Mouse (Mus musculus): ENCODE data around the gene Aplp2. TPM values are rescaled to one million over a fixed set of nuclear protein-coding genes. Genes with fewer than 3 reads are reported as not detected.

Gene Aplp2
- polyA plus RNA-seq (2012; rRNA removed) = 166 and 217 TPM in 2 replicates

GRCm38 (mm10) chr9:31211690-31212499 lies at the start of gene Aplp2:
TSS of gene Aplp2 (minus strand) at chr9:31211815.

GRCm38 (mm10) chr9:31131205-31131968 lies 80.2 kb downstream of the Aplp2 start, which contains the start of gene St14:
TSS of gene St14 (minus strand) at chr9:31131853.

Other genes starting within 250 kb of the Aplp2 start
- 6.3 and 9.4 TPM in 2 replicates for gene Zbtb44, start 181.2 kb downstream of the Aplp2 start, polyA plus RNA-seq (2012; rRNA removed)
- gene St14, start 80.0 kb downstream of the Aplp2 start, polyA plus RNA-seq (2012; rRNA removed) = 1.2 and 2.5 TPM in 2 replicates
- gene Prdm10, start 68.7 kb upstream of the Aplp2 start, polyA plus RNA-seq (2012; rRNA removed) = 22.4 and 22.8 TPM in 2 replicates
- 21.7 and 30.1 TPM in 2 replicates for gene Nfrkb, start 174.4 kb upstream of the Aplp2 start, polyA plus RNA-seq (2012; rRNA removed)

All from central nervous system, embryonic 11.5 days (tissue).